Mouse (Mus musculus): ENCODE data around the gene Alpi. TPM values are rescaled to one million over a fixed set of nuclear protein-coding genes. Genes with fewer than 3 reads are reported as not detected.

Gene Alpi
- polyA plus RNA-seq, 1 experiment = not detected

- no peak for TF ChIP-seq POLR2A (IDR thresholded peaks at IDR 0.05; ENCODE audit: borderline replicate concordance, low read depth, low read length)
- TF ChIP-seq CTCF (IDR thresholded peaks at IDR 0.05; ENCODE audit: low read depth, low read length) = no peak
- no peak overlapping the region for H3K4me3 ChIP-seq (ENCODE audit: insufficient read depth, low read length)
- H3K27ac ChIP-seq (ENCODE audit: insufficient read depth, low read depth, low read length) = no peak overlapping the region
- H3K4me1 ChIP-seq (ENCODE audit: control insufficient read depth, insufficient read depth, low read length) = no peaks in the 10 kb centered on the region
Observed at GRCm38 (mm10) chr1:87073776-87074175, 27.6 kb downstream of the Alpi start.

GRCm38 (mm10) chr1:87070720-87071119 is 30.7 kb downstream of the Alpi start:
- Histone ChIP-seq H3K4me3 (ENCODE audit: insufficient read depth, low read length) (no peak overlapping the region), H3K4me1 (ENCODE audit: control insufficient read depth, insufficient read depth, low read length) (no peaks in the 10 kb centered on the region), H3K27ac (ENCODE audit: insufficient read depth, low read depth, low read length) (no peak overlapping the region)
- TF ChIP-seq CTCF (IDR thresholded peaks at IDR 0.05; ENCODE audit: low read depth, low read length) (peak; percentile 37), POLR2A (IDR thresholded peaks at IDR 0.05; ENCODE audit: borderline replicate concordance, low read depth, low read length) (no peak)

DNA sequence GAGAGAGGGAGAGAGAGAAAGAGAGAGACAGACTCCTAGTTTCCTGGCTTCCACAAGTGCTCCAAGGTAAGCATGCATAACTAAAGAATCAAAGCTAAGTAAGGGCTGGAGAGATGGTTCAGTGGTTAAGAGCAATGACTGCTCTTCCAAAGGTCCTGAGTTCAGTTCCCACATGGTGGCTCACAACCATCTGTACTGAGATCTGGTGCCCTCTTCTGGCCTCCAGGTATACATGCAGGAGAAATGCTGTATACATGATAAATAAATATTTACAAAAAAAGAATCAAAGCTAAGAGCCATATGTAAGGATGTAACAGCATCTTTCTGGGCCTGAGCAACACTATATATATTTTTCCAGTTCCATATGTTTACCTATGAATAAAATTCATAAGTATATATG is 40.5 kb downstream of the Alpi start:
- no peaks in the 10 kb centered on the region for H3K4me1 ChIP-seq (ENCODE audit: control insufficient read depth, insufficient read depth, low read length)
- H3K27ac ChIP-seq (ENCODE audit: insufficient read depth, low read depth, low read length) = no peak overlapping the region
- no peak overlapping the region for H3K4me3 ChIP-seq (ENCODE audit: insufficient read depth, low read length)
- TF ChIP-seq CTCF (IDR thresholded peaks at IDR 0.05; ENCODE audit: low read depth, low read length) (no peak), POLR2A (IDR thresholded peaks at IDR 0.05; ENCODE audit: borderline replicate concordance, low read depth, low read length) (no peak)

DNA sequence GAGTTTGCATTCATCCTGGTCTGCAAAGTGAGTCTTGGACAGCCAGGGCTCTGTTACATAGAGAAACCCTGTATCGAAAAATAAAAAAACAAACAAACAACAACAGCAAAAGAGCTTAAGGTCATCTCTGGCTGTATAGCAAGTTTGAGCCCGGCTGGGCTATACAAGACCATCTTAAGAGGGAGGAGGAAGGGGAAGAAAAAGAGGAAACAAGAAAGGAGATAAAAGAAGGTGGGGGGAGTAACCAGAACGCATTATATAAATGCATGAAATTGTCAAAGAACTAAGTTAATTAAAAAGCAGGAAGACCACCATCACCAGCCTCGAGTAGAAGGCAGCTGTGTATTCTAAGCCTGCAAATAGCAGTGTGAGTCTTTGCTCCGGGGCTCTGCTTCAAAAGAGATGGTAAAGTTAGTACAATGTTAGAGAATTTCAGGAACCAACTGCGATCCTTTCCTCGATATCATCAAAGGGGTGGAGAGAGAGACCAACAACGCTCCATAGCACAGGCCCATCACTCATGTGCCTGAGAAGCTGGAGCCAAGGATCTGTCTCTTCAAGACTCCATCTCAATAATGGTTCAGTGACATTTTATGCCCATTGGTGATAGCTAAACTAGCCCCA is 42.3 kb downstream of the Alpi start:
- Histone ChIP-seq H3K27ac (ENCODE audit: insufficient read depth, low read depth, low read length) (no peak overlapping the region), H3K4me3 (ENCODE audit: insufficient read depth, low read length) (no peak overlapping the region), H3K4me1 (ENCODE audit: control insufficient read depth, insufficient read depth, low read length) (no peaks in the 10 kb centered on the region)
- TF ChIP-seq CTCF (IDR thresholded peaks at IDR 0.05; ENCODE audit: low read depth, low read length) (no peak), POLR2A (IDR thresholded peaks at IDR 0.05; ENCODE audit: borderline replicate concordance, low read depth, low read length) (no peak)

DNA sequence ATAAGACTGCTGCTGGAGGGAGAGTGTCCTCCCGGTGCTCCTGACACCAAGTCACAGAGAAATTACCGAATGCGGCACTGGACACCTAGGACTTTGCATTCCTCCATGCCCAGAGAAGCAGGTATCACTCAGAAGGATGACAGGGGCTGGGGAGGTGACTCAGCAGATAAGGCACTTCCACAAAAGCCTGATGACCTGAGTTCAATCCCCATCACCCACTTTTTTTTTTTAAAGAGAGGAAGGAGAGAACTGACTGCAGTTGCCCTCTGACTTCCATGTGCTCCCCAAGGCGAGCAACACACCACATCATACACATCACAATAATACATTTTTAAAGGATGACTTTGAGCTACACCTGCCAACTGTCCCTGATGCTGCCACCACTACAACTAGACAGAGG is 44.3 kb downstream of the Alpi start:
- Histone ChIP-seq H3K27ac (ENCODE audit: insufficient read depth, low read depth, low read length) (no peak overlapping the region), H3K4me3 (ENCODE audit: insufficient read depth, low read length) (no peak overlapping the region), H3K4me1 (ENCODE audit: control insufficient read depth, insufficient read depth, low read length) (no peaks in the 10 kb centered on the region)
- TF ChIP-seq CTCF (IDR thresholded peaks at IDR 0.05; ENCODE audit: low read depth, low read length) (no peak), POLR2A (IDR thresholded peaks at IDR 0.05; ENCODE audit: borderline replicate concordance, low read depth, low read length) (no peak)

DNA sequence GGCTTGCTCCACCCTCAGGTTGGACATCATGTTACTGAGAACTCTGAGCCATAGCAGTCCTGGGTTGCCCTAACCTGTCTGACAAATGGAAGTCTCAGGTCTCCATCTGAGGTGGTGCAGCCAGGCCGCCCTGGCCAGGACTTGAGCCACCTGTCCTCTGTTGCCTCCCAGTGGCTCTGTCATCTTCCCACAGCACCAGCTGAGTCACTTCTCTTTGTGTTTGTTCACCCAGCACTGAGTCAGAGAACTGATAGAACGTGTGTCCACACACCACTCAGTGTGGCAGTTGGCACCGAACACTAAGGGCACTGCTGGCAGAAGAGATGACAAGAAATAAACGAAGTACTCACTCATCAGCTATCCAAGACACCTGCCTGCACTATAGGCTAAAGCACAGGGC is 50.0 kb downstream of the Alpi start:
- TF ChIP-seq CTCF (IDR thresholded peaks at IDR 0.05; ENCODE audit: low read depth, low read length) (no peak; the same call in 1 of the 2 replicates), POLR2A (IDR thresholded peaks at IDR 0.05; ENCODE audit: borderline replicate concordance, low read depth, low read length) (no peak)
- H3K4me3 ChIP-seq (ENCODE audit: insufficient read depth, low read length) = no peak overlapping the region
- no peaks in the 10 kb centered on the region for H3K4me1 ChIP-seq (ENCODE audit: control insufficient read depth, insufficient read depth, low read length)
- no peak overlapping the region for H3K27ac ChIP-seq (ENCODE audit: insufficient read depth, low read depth, low read length)

- no peak for TF ChIP-seq CTCF (IDR thresholded peaks at IDR 0.05; ENCODE audit: low read depth, low read length)
- TF ChIP-seq POLR2A (IDR thresholded peaks at IDR 0.05; ENCODE audit: borderline replicate concordance, low read depth, low read length) = no peak
Observed at GRCm38 (mm10) chr1:87050700-87051099, 50.7 kb downstream of the Alpi start.

GRCm38 (mm10) chr1:87050072-87050471 is 51.3 kb downstream of the Alpi start:
- Histone ChIP-seq H3K4me1 (ENCODE audit: control insufficient read depth, insufficient read depth, low read length) (no peaks in the 10 kb centered on the region), H3K4me3 (ENCODE audit: insufficient read depth, low read length) (no peak overlapping the region), H3K27ac (ENCODE audit: insufficient read depth, low read depth, low read length) (no peak overlapping the region)
- no peak for TF ChIP-seq CTCF (IDR thresholded peaks at IDR 0.05; ENCODE audit: low read depth, low read length)
- no peak for TF ChIP-seq POLR2A (IDR thresholded peaks at IDR 0.05; ENCODE audit: borderline replicate concordance, low read depth, low read length)

More at GRCm38 (mm10) chr1:87050700-87051099, 50.7 kb downstream of the Alpi start:
- Histone ChIP-seq H3K4me1 (ENCODE audit: control insufficient read depth, insufficient read depth, low read length) (no peaks in the 10 kb centered on the region), H3K27ac (ENCODE audit: insufficient read depth, low read depth, low read length) (no peak overlapping the region), H3K4me3 (ENCODE audit: insufficient read depth, low read length) (no peak overlapping the region)

Other genes with a start within 250 kb of the Alpi start
- gene Alppl2, start 11.7 kb downstream of the Alpi start, polyA plus RNA-seq (2012; ENCODE audit: insufficient read depth, insufficient read length, missing spikeins) = not detected in 2 replicates
- not detected in 2 replicates for gene Akp3, start 23.4 kb upstream of the Alpi start, polyA plus RNA-seq (2012; ENCODE audit: insufficient read depth, insufficient read length, missing spikeins)
- not detected in 2 replicates for gene Ecel1, start 54.9 kb upstream of the Alpi start, polyA plus RNA-seq (2012; ENCODE audit: insufficient read depth, insufficient read length, missing spikeins)
- gene Prss56, start 81.7 kb upstream of the Alpi start, polyA plus RNA-seq (2012; ENCODE audit: insufficient read depth, insufficient read length, missing spikeins) = not detected in 2 replicates
- gene Chrnd, start 89.0 kb upstream of the Alpi start, polyA plus RNA-seq (2012; ENCODE audit: insufficient read depth, insufficient read length, missing spikeins) = not detected in 2 replicates
- not detected in 2 replicates for gene Chrng, start 103.1 kb upstream of the Alpi start, polyA plus RNA-seq (2012; ENCODE audit: insufficient read depth, insufficient read length, missing spikeins)
- gene Eif4e2, start 112.3 kb upstream of the Alpi start, polyA plus RNA-seq (2012; ENCODE audit: insufficient read depth, insufficient read length, missing spikeins) = 97.9 and 99.5 TPM in 2 replicates
- not detected in 2 replicates for gene Efhd1, start 162.8 kb upstream of the Alpi start, polyA plus RNA-seq (2012; ENCODE audit: insufficient read depth, insufficient read length, missing spikeins)
- gene Gigyf2, start 225.4 kb upstream of the Alpi start, polyA plus RNA-seq (2012; ENCODE audit: insufficient read depth, insufficient read length, missing spikeins) = 35.7 and 44.4 TPM in 2 replicates